Mouse (Mus musculus): Measurements from ENCODE around the gene Sgf29.
"Not testable (repeated sequence)": the region's sequence is repeated elsewhere in the genome, so short reads cannot be mapped to it uniquely, and the experiment has no call there.

Gene Sgf29

GRCm38 (mm10) chr7:126642545-126643243 lies 6.4 kb upstream of the Sgf29 start:
- DNase-seq (ENCODE audit: extremely low spot score, low spot score): no peak

DNA sequence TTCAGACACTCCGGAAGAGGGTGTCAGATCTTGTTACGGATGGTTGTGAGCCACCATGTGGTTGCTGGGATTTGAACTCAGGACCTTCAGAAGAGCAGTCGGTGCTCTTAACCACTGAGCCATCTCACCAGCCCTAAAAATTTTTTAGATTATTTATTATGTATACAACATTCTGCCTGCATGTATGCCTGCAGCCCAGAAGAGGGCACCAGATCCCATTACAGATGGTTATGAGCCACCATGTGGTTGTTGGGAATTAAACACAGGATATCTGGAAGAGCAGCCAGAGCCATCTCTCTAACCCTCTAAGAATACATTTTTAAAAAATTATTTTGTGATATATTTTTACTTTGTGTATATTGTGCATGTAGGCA lies 5.9 kb upstream of the Sgf29 start:
- DNase-seq (ENCODE audit: extremely low spot score, low spot score): not testable (repeated sequence)

GRCm38 (mm10) chr7:126644345-126644744 lies 4.8 kb upstream of the Sgf29 start:
- no peak for DNase-seq (ENCODE audit: extremely low spot score, low spot score)

- DNase-seq (ENCODE audit: extremely low spot score, low spot score): no peak
Measured at GRCm38 (mm10) chr7:126644914-126645313, 4.2 kb upstream of the Sgf29 start.

- DNase-seq (ENCODE audit: extremely low spot score, low spot score): no peak
Measured at GRCm38 (mm10) chr7:126645708-126646107, 3.4 kb upstream of the Sgf29 start.

DNA sequence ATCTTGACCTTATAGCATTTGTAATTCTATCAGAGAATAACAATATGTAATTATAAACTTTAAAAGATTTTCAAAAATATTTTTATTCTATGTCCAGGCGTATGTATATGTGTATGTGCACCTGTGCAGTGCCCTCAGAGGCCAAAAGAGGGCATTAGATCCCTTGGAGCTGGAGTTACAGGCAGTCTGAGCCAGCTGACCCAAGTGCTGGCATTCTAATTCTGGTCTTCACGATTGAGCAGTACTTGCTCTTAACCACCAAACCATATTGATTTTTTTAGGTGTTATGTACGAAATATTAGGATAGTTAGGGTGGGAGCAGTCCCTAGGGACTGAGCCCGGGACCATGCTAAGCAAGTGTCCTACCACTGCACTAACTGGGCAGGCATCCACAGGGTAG lies 623 bp upstream of the Sgf29 start:
- no peak for DNase-seq (ENCODE audit: extremely low spot score, low spot score)

DNA sequence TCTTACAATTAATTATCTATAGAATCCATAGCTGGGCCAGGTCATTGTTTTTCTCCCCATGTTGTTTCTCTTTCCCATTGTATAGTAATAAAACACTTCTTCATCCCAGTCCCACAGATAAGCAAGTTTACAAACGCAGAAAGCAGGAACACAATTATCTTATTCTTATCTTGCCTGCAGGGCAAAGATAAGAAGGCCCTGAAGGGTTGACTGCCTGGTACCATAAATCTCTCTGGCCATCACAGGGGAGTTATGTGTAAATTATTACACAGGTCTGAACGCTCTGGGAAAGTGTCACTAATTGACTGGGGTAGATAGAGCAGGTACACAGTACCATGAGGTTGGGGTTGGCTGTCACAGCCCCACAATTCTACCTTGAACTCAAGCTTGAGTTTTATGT lies 1.7 kb downstream of the Sgf29 start:
- DNase-seq (ENCODE audit: extremely low spot score, low spot score): no peak

GRCm38 (mm10) chr7:126653991-126654390 lies 4.9 kb downstream of the Sgf29 start:
- no peak for DNase-seq (ENCODE audit: extremely low spot score, low spot score)

DNA sequence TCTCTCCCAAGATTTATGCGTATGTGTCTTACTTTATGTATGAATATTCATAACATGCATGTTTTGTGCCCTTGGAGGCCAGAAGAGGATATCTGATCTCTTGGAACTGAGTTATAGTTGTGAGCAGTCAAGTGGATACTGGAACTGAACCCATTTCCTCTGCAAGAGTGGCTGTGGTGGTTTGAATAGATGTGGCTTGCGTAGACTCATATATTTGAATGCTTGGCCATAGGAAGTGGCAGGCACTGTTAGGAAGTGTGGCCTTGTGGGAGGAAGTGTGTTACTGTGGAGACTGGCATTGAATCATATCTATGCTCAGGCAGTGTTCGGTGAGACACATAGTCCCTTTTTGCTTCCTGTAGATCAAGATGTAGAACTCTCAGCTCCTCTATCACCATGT lies 6.6 kb downstream of the Sgf29 start:
- no peak for DNase-seq (ENCODE audit: extremely low spot score, low spot score)

DNA sequence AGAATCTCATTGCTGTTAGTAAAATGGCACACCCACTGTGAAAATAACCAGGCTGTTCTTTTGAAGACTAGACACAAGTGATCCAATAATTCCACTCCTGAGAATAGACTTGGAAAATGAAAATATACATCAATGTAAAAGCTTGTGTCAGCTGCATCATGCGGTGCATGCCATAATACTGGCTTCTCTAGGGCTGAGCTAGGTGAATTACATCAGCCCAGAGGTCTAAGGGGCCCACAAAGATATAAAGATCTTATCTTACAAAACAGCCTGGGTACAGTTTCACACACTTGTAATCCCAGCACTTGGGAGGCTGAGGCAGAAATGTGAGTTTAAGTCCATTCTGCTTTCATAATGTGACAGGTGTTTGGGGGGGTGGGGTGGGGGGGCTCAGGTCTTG lies 8.4 kb downstream of the Sgf29 start:
- DNase-seq (ENCODE audit: extremely low spot score, low spot score): no peak

DNA sequence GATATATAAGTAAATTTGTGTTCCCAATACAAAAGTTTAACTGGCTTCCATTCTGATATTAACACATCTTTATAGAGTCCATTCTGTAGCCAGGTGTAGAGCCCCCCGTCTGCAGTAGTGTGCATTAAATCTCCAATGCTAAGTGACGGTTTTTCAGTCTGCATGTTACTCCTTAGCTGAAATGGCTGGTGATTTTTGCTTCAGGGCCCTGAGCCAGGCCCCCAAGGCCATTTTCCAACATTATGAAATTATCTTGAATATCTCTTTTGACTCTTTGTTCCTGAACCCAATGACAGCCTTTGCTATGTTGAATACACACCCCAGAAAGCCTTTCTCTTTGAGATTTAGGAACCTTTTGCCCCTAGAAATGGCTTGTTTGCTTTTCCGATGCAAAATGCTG lies 10.7 kb downstream of the Sgf29 start:
- no peak for DNase-seq (ENCODE audit: extremely low spot score, low spot score)

DNA sequence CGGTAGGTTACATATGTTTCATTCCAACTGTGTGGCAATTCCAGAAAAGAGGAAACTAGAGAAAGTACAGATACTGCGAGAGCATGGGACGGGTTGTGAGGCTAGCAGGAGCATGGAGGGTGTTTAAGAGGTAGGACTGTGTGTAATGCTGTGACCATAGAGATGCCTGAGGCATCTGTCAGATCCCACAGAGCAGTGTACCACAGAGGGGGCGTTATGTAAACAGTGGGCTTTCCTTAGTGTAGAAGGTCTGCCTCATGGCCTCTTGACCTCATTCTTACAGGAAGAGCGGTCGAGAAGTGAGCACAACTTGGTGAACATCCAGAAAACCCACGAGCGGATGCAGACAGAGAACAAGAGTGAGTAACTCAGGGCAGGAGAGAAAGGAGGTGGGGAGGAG lies 14.5 kb downstream of the Sgf29 start:
- no peak for DNase-seq (ENCODE audit: extremely low spot score, low spot score)

DNA sequence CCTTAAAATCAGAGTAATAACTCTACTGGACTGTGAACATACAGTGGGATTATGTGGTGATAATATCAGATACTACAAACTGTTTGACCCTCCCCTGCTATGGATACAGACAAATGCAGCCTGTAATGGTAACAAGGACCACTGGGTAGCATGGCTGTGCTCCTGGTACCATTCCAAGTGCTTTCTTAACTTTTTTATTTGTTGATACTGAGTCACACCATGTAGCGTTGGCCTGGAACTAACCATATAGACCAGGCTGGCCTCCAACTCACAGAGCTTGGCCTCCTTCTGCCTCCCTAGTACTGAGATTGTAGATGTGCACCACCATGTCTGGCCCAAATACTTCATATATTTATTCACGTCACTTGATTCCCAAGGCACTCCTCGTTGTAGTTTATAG lies 16.2 kb downstream of the Sgf29 start:
- no peak for DNase-seq (ENCODE audit: extremely low spot score, low spot score)

- DNase-seq (ENCODE audit: extremely low spot score, low spot score): no peak
Measured at GRCm38 (mm10) chr7:126667495-126668090, 18.5 kb downstream of the Sgf29 start.

DNA sequence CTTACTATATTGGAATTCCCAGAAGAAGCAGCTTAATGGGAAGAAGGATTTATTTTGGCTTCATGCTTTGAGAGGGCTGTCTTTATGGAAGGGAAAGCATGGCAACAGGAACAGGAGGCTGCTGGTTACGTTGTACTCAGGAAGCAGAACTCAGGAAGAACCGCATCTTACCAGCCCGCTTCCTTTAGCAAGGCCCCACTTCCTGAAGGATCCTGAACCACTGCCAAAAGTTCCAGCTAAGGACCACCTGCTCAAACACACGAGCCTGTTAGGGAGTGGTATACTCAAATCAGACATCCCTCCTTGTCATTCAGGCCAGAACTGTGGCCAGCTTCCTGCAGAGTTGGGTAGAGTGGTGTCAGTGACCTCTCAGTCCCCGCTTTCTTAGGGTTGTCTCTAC lies 19.3 kb downstream of the Sgf29 start:
- DNase-seq (ENCODE audit: extremely low spot score, low spot score): no peak

- DNase-seq (ENCODE audit: extremely low spot score, low spot score): no peak
Measured at GRCm38 (mm10) chr7:126670152-126670551, 21.0 kb downstream of the Sgf29 start.

DNA sequence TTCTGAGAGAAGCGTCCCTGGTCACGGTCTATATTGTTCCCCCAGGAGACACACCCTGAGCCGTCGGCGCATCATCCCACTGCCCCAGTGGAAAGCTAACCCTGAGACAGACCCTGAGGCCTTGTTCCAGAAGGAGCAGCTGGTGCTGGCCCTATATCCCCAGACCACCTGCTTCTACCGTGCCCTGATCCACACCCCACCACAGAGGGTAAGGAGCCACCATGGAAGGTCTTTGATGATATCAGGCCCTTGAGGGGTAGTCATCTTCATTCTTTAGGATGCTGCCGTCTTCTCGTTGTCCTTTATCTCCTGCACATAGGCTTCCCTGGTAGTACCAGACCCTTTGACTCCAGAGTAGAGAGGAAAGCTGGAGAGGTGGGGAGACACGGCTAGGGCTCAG lies 23.0 kb downstream of the Sgf29 start:
- no peak for DNase-seq (ENCODE audit: extremely low spot score, low spot score)

DNA sequence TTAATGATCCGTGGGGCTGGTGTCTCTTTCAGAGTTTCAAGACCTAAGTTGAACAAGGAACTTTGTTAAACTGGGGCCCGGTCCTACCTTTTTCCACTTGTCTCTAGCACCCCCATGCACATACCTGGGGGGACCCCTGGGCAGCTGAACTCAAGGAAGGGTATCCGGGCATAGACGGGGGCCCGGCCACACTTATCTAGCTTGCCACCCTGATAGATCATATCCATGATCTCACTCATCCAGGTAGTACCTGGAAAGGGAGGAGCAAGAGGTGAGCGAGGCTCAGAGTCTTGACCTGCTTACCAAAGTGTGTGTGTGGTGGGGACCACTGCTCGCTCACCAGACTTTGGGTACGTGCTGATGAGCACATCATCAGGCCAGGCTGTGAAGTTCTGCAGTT lies 26.0 kb downstream of the Sgf29 start:
- no peak for DNase-seq (ENCODE audit: extremely low spot score, low spot score)

- DNase-seq (ENCODE audit: extremely low spot score, low spot score): no peak
Measured at GRCm38 (mm10) chr7:126676207-126676606, 27.1 kb downstream of the Sgf29 start, which contains the start of gene Sult1a1. Gene Sult1a1 (minus strand): TSS chr7:126676432.

DNA sequence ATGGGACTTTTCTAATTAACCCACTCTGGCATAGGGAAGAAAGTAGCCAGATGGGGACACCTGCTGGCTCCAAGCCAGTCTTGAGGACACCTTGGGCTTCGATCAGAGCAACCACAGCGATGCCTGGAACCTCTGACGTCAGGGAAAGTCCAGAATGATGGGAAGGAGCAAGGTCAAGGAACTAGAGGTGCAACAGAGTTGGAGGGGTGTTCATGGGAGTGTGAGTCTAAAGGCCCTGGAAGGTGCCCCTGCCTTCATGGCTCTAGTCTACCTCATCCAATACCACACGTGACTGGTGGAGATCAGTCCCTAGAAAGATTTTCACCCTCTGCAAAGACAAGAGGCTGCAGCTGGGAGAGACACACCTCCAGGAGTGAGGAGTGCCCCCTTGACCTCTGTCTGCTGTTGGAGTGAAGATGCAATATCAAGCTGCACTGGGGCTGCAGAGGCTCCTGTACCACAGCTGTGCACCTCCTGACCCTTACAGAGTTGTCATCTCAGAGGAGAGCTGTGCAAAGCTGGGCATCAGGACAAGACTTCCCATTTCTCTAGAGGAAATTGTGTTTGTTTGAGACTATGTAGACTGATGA lies 27.6 kb downstream of the Sgf29 start:
- DNase-seq (ENCODE audit: extremely low spot score, low spot score): no peak

DNA sequence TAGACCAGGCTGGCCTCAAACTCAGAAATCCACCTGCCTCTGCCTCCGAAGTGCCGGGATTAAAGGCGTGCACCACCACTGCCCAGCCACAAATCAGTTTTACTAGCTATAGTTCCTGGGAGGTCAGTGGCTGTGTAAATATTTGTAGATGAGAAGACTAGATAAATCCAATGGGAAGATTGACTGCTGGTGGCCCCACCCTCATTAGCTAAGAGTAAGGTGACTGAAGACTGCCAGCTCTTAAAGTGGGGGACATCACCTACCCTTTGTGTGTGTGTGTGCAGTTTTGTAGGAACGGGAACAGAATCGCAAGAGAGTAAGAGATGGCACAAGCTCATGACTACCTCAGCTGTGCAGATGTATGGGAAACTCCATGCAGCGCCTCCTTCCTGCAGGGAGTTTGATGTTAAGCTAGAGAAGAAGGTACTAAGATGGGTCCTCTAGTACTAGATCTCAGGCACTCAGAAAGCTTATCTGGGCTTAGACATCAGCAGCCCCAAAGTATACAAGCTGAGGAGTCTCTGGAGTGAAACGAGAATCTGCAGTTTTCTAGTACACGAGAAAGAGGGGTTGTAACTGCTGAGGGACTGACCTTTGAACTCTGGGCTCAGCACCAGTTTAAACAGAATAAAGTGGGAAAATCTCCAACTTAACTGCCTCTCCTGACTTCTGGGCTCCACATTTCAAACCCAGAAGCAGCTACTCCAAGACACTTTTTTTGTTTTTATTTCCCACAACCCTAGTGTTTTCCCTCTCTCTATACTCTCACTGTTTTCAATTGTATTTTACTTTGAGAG lies 29.6 kb downstream of the Sgf29 start:
- DNase-seq (ENCODE audit: extremely low spot score, low spot score): no peak

- DNase-seq (ENCODE audit: extremely low spot score, low spot score): no peak
Measured at GRCm38 (mm10) chr7:126679683-126680082, 30.6 kb downstream of the Sgf29 start.
